Comparison of ENCODE assay signal across 13 mouse cellular contexts in genomic region chr10:26434586-26434985, GRCm38 (mm10).
"Had no signal": no experiment of that assay in that cellular context is flagged by ENCODE, and none has a peak within 500 bp of the region (broad histone marks: within the 10 kb centered on the region; RNA-seq: fewer than 3 reads in every experiment).

No protein-coding gene starts in this region.

- ATAC-seq: midbrain, embryonic 16.5 days had no signal

- H3K9ac ChIP-seq: lung, embryonic 14.5 days; midbrain, embryonic 12.5 days; neural tube, embryonic 13.5 days had no signal

- H3K36me3 ChIP-seq: limb, embryonic 10.5 days; midbrain, embryonic 12.5 days; neural tube, embryonic 13.5 days had no signal

- H3K27me3 ChIP-seq: midbrain, embryonic 12.5 days; neural tube, embryonic 13.5 days had no signal

- H3K27ac ChIP-seq: left cerebral cortex, adult 2 months; limb, embryonic 10.5 days; midbrain, embryonic 12.5 days; neural tube, embryonic 13.5 days had no signal

- H3K4me3 ChIP-seq: left cerebral cortex, adult 2 months; limb, embryonic 10.5 days; midbrain, embryonic 12.5 days; neural tube, embryonic 13.5 days had no signal

- H3K4me1 ChIP-seq: limb, embryonic 10.5 days; midbrain, embryonic 12.5 days; neural tube, embryonic 13.5 days had no signal

- H3K4me2 ChIP-seq: lung, embryonic 14.5 days; midbrain, embryonic 12.5 days; neural tube, embryonic 13.5 days had no signal

- DNase-seq: kidney, adult 11 months; kidney, postnatal 10 days; lung, embryonic 14.5 days; lung, postnatal 10 days; lung, postnatal 4 days; retina, postnatal 1 day; right cerebral cortex, postnatal 4 days; thymus, postnatal 4 days had no signal

- H3K9me3 ChIP-seq: limb, embryonic 10.5 days; midbrain, embryonic 12.5 days; neural tube, embryonic 13.5 days had no signal
